Mouse (Mus musculus): ENCODE results near the gene Gm20431. TPM values are rescaled to one million over a fixed set of nuclear protein-coding genes. Genes with fewer than 3 reads are reported as not detected.
"Not testable (repeated sequence)": the region's sequence is repeated elsewhere in the genome, so short reads cannot be mapped to it uniquely, and the experiment has no call there.

Gene Gm20431
- polyA plus RNA-seq, 1 experiment from 2014 or later, result 12.3 TPM

GRCm38 (mm10) chr2:167652694-167653093 is 8.6 kb downstream of the Gm20431 start:
- no peak for DNase-seq
- no peak overlapping the region for H3K4me3 ChIP-seq (ENCODE audit: low read depth, low read length)
- H3K4me2 ChIP-seq, result no peak overlapping the region
- H3K36me3 ChIP-seq (ENCODE audit: insufficient read depth), result peaks cover 50% of the 10 kb centered on the region; the same call in 1 of the 2 replicates
- H3K27ac ChIP-seq (ENCODE audit: low read depth), result no peak overlapping the region
- TF ChIP-seq CTCF (IDR thresholded peaks at IDR 0.05; ENCODE audit: low read depth), result no peak
- no peaks in the 10 kb centered on the region for H3K27me3 ChIP-seq (ENCODE audit: insufficient read depth, low read length)
- H3K9ac ChIP-seq, result no peak overlapping the region
- H3K4me1 ChIP-seq (ENCODE audit: insufficient read depth), result no peaks in the 10 kb centered on the region
- ATAC-seq (ENCODE audit: insufficient read depth), result no peak
- H3K9me3 ChIP-seq (ENCODE audit: low read depth, low read length), result no peaks in the 10 kb centered on the region
- 53% methylated on average over 7 of the region's 7 CpGs for WGBS

GRCm38 (mm10) chr2:167651622-167652021 is 9.7 kb downstream of the Gm20431 start:
- WGBS, result 90% methylated on average over 9 of the region's 9 CpGs
- no peak for TF ChIP-seq CTCF (IDR thresholded peaks at IDR 0.05; ENCODE audit: low read depth)
- no peaks in the 10 kb centered on the region for H3K9me3 ChIP-seq (ENCODE audit: low read depth, low read length)
- no peak overlapping the region for H3K4me3 ChIP-seq (ENCODE audit: low read depth, low read length)
- H3K27ac ChIP-seq (ENCODE audit: low read depth), result no peak overlapping the region
- H3K36me3 ChIP-seq (ENCODE audit: insufficient read depth), result peaks cover 49% of the 10 kb centered on the region; the same call in 1 of the 2 replicates
- H3K4me1 ChIP-seq (ENCODE audit: insufficient read depth), result no peaks in the 10 kb centered on the region
- H3K9ac ChIP-seq, result no peak overlapping the region
- DNase-seq, result no peak
- no peak for ATAC-seq (ENCODE audit: insufficient read depth)
- H3K27me3 ChIP-seq (ENCODE audit: insufficient read depth, low read length), result no peaks in the 10 kb centered on the region
- H3K4me2 ChIP-seq, result no peak overlapping the region

- no peak for ATAC-seq (ENCODE audit: insufficient read depth)
- no peak for DNase-seq
- 78% methylated on average over 12 of the region's 12 CpGs for WGBS
- H3K27ac ChIP-seq (ENCODE audit: low read depth), result no peak overlapping the region
- H3K4me1 ChIP-seq (ENCODE audit: insufficient read depth), result no peaks in the 10 kb centered on the region
- H3K36me3 ChIP-seq (ENCODE audit: insufficient read depth), result peaks cover 65% of the 10 kb centered on the region
- no peak overlapping the region for H3K9ac ChIP-seq
- H3K4me3 ChIP-seq (ENCODE audit: low read depth, low read length), result no peak overlapping the region
- H3K4me2 ChIP-seq, result no peak overlapping the region
- H3K27me3 ChIP-seq (ENCODE audit: insufficient read depth, low read length), result no peaks in the 10 kb centered on the region
- H3K9me3 ChIP-seq (ENCODE audit: low read depth, low read length), result no peaks in the 10 kb centered on the region
- TF ChIP-seq CTCF (IDR thresholded peaks at IDR 0.05; ENCODE audit: low read depth), result no peak
Observed at GRCm38 (mm10) chr2:167649290-167650032, 11.8 kb downstream of the Gm20431 start.

DNA sequence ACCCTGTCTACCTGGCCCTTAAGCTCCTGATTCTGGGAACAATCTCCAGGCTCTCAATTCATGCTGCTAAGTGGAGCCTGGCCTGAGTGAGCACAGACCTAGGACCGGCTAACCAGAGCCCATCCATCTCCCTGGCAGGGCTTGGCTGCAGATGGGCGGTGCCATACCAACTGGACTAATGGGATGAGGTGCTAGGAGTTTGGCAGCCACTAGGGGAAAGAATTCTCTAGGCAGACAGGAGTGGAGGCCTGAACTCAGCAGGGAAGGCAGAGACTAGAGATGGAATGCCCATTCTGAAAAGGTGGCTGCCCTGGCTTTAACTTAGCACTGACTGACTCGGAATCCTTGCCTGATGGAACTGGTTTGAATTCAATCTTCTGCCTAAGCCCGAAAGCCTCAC is 14.9 kb downstream of the Gm20431 start:
- H3K4me1 ChIP-seq (ENCODE audit: insufficient read depth), result no peaks in the 10 kb centered on the region
- DNase-seq, result no peak
- 62% methylated on average over 4 of the region's 4 CpGs for WGBS
- H3K9me3 ChIP-seq (ENCODE audit: low read depth, low read length), result no peaks in the 10 kb centered on the region
- H3K4me2 ChIP-seq, result no peak overlapping the region
- no peak overlapping the region for H3K27ac ChIP-seq (ENCODE audit: low read depth)
- TF ChIP-seq CTCF (IDR thresholded peaks at IDR 0.05; ENCODE audit: low read depth), result peak; percentile 42
- H3K36me3 ChIP-seq (ENCODE audit: insufficient read depth), result peaks cover 48% of the 10 kb centered on the region
- H3K4me3 ChIP-seq (ENCODE audit: low read depth, low read length), result no peak overlapping the region
- no peaks in the 10 kb centered on the region for H3K27me3 ChIP-seq (ENCODE audit: insufficient read depth, low read length)
- no peak for ATAC-seq (ENCODE audit: insufficient read depth)
- H3K9ac ChIP-seq, result no peak overlapping the region

DNA sequence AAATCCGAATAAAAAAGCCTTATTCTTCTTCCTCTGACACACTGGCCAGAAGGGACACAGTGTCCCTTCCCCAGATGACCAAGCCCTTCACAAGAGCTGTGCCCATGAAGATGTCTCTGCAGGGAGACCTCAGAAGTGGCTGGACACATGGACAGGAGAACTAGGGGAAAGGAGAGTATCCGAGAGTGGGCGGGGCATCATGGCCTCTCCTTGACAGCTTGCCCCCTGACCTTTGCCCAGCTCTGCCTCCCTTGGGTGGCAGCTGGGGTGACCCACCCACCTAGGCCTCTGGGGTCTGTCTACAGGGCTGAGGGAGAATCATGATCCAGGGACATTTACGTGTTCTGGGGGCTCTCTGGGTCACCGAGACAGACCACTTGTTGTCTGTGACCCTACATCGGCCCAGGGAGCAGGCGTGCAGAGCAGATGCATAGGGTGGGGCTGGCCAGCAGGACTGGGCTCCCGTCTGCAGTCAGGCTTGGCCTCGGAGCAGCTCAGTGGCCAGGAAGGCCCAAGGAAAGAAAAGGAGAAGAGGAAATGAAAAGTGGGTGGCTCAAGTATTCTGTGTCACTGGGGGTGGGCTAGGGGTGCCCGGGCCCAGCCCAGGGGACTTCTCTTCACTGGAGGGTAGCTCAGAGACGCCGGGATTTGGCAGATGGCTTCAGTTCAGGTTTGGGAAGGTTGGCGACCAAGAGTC is 17.8 kb downstream of the Gm20431 start:
- not testable (repeated sequence) for H3K4me2 ChIP-seq; H3K4me3 ChIP-seq (ENCODE audit: low read depth, low read length); DNase-seq; H3K9me3 ChIP-seq (ENCODE audit: low read depth, low read length); H3K27me3 ChIP-seq (ENCODE audit: insufficient read depth, low read length); ATAC-seq (ENCODE audit: insufficient read depth); H3K4me1 ChIP-seq (ENCODE audit: insufficient read depth); H3K9ac ChIP-seq; H3K27ac ChIP-seq (ENCODE audit: low read depth)
- H3K36me3 ChIP-seq (ENCODE audit: insufficient read depth), result peaks cover 34% of the 10 kb centered on the region
- 82% methylated on average over 13 of the region's 13 CpGs for WGBS

GRCm38 (mm10) chr2:167642164-167642563 is 19.1 kb downstream of the Gm20431 start:
- Histone ChIP-seq H3K27ac (ENCODE audit: low read depth) (no peak overlapping the region), H3K9ac (no peak overlapping the region), H3K27me3 (ENCODE audit: insufficient read depth, low read length) (no peaks in the 10 kb centered on the region), H3K9me3 (ENCODE audit: low read depth, low read length) (no peaks in the 10 kb centered on the region), H3K4me2 (no peak overlapping the region), H3K4me1 (ENCODE audit: insufficient read depth) (no peaks in the 10 kb centered on the region), H3K4me3 (ENCODE audit: low read depth, low read length) (no peak overlapping the region), H3K36me3 (ENCODE audit: insufficient read depth) (peaks cover 33% of the 10 kb centered on the region)
- no peak for ATAC-seq (ENCODE audit: insufficient read depth)
- no peak for DNase-seq
- WGBS, result 85% methylated on average over 6 of the region's 6 CpGs
- TF ChIP-seq CTCF (IDR thresholded peaks at IDR 0.05; ENCODE audit: low read depth), result no peak

GRCm38 (mm10) chr2:167641337-167641736 is 20.0 kb downstream of the Gm20431 start:
- H3K27ac ChIP-seq (ENCODE audit: low read depth), result no peak overlapping the region
- no peak overlapping the region for H3K4me3 ChIP-seq (ENCODE audit: low read depth, low read length)
- H3K9me3 ChIP-seq (ENCODE audit: low read depth, low read length), result no peaks in the 10 kb centered on the region
- WGBS, result 38% methylated on average over 8 of the region's 8 CpGs
- peak; percentile 59 for TF ChIP-seq CTCF (IDR thresholded peaks at IDR 0.05; ENCODE audit: low read depth)
- H3K4me1 ChIP-seq (ENCODE audit: insufficient read depth), result no peaks in the 10 kb centered on the region
- ATAC-seq (ENCODE audit: insufficient read depth), result 0 out of 2 replicates have a peak, but pooled peaks have one; percentile 25
- H3K9ac ChIP-seq, result no peak overlapping the region
- no peak overlapping the region for H3K4me2 ChIP-seq
- DNase-seq, result peak; percentile 35
- no peaks in the 10 kb centered on the region for H3K27me3 ChIP-seq (ENCODE audit: insufficient read depth, low read length)
- H3K36me3 ChIP-seq (ENCODE audit: insufficient read depth), result peaks cover 29% of the 10 kb centered on the region

All from lung, embryonic 14.5 days (tissue).